Mouse (Mus musculus): Measurements from ENCODE around the gene Olfr1036. TPM values are rescaled to one million over a fixed set of nuclear protein-coding genes. Genes with fewer than 3 reads are reported as not detected.
"Not testable (repeated sequence)": the region's sequence is repeated elsewhere in the genome, so short reads cannot be mapped to it uniquely, and the experiment has no call there.

Olfr1036 gene
- not detected for total RNA-seq (2021)
- long read RNA-seq, experiment 1: 0 reads
- long read RNA-seq, experiment 2: 0 reads

DNA sequence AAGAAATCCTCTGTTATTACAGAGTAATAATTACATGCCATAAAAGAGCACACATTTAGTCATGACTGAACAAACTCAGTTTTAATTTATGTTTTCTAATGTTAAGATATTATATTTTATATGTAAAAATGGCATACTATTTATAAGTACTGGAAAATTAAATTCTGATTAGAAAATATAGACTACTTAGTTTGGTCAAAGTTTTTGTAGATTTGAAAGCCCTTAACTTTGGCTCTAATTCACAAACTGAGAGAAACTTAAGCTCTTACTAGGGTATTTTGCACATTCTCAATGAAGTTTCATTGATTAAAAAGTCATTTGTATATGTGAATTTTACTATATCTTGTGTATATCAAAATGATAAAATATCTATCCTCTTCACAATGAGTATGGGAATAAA lies at the start of gene Olfr1036:
TSS of gene Olfr1036 (plus strand) at position 301 of the 400 bp plus-strand sequence.
- DNase-seq: not testable (repeated sequence)

DNA sequence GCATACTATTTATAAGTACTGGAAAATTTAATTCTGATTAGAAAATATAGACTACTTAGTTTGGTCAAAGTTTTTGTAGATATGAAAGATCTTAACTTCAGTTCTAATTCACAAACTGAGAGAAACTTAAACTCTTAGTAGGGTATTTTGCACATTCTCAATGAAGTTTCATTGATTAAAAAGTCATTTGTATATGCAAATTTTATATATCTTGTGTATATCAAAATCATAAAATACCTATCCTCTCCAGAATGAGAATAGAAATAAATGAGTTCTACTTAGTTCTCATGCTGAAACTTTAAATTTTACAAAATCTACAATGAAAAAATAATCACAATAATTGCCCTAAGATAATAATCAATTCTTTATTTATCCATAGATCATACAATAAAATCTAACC lies 28.2 kb upstream of the Olfr1036 start, which contains the start of gene Olfr1034:
TSS of gene Olfr1034 (plus strand) at position 301 of the 400 bp plus-strand sequence.
- no peak for DNase-seq

DNA sequence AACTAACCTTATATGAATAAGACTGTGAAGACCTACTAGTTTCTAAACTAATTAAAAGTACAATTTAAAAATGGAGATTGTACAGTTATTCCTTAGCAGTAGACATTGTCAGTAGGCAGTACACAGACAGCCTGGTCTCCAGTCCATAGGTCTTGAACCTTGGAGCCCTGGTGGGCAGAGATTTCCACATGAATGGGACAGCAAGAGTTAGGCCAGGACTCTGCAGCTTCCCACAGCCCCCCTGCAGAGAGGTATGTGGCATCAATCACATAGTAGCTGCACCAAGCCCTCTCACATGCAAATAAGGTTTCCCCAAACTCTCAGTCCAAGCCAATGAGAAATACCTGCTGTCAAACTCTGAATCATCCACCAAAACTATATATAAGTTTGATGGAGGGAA lies 23.0 kb upstream of the Olfr1036 start:
- DNase-seq: not testable (repeated sequence)

DNA sequence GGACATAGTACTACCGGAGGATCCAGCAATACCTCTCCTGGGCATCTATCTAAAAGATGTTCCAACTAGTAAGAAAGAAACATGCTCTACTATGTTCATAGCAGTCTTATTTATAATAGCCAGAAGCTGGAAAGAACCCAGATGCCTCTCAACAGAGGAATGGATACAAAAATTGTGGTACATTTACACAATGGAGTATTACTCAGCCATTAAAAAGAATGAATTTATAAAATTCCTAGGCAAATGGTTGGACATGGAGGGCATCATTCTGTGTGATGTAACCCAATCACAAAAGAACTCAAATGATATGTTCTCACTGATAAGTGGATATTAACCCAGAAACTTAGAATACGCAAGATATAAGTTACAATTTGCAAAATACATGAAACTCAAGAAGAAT lies 10.0 kb upstream of the Olfr1036 start:
- DNase-seq: not testable (repeated sequence)

DNA sequence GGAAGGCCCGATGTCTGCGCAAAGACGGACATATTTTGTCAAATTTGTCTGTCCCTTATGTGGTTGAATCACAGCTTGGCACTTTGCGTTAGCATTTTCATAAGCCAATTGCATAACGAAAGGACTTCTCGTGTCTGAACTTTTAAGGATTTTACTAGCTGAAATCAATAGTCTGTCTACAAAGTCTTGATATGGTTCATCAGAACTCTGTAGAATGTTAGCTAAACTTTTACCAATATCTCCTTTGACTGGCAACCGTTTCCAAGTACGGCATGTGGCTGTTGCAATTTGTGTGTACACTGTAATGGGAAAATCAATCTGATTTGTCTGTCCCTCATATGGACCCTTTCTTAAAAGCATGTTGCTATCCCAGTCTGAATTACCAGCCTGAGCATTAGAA lies 3.6 kb upstream of the Olfr1036 start:
- DNase-seq: no peak

DNA sequence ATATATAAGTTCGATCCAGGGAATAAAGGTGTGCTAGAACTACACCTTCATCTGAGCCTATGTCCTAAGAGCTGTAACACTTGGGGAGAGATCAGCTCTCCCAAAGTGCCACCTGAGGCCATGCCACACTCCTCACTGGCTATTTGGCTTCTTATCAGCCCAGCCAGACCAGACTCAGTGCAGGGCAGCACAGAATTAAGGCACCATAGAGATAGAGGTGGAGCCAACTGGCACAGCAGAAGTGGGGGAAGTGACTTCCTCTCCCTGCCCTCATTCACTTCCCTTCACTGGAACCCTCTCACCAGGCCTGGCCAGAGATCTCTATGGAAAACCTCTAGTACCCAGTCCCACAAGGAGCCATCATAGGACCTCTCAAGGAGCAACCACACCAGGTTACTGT lies 6.7 kb downstream of the Olfr1036 start:
- DNase-seq: not testable (repeated sequence)

DNA sequence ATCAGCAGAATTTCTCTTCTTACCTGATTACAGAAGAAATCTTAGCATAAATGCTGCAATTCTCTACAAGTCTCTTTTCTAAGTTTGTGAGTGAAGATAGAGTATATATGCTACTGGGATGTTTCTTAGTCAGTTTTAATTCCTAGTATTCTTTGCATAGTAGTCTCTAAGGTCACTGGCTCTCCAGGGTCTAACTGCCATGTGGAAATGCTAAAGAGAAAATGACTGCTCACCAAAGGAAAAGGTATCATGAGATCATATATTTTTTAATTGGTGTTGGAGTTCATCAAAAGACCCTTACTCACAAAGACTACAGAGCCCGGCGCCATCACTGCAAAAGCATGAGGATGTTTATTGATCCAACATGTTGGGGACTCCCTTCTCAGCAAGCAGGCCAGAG lies 13.5 kb downstream of the Olfr1036 start, which contains the start of gene Olfr1037:
TSS of gene Olfr1037 (minus strand) at position 101 of the 400 bp plus-strand sequence.
- no peak for DNase-seq

Other genes starting within 250 kb of the Olfr1036 start
- not detected for gene Olfr1019, start 228.5 kb upstream of the Olfr1036 start, total RNA-seq (2021)
- not detected for gene Olfr1020, start 227.0 kb upstream of the Olfr1036 start, total RNA-seq (2021)
- not detected for gene Olfr1022, start 205.4 kb upstream of the Olfr1036 start, total RNA-seq (2021)
- gene Olfr1023, start 188.4 kb upstream of the Olfr1036 start, total RNA-seq (2021): not detected
- gene Olfr1024, start 168.9 kb upstream of the Olfr1036 start, total RNA-seq (2021): not detected
- not detected for gene Olfr1025-ps1, start 158.8 kb upstream of the Olfr1036 start, total RNA-seq (2021)
- gene Olfr1026, start 152.4 kb upstream of the Olfr1036 start, total RNA-seq (2021): not detected
- not detected for gene Olfr1028, start 123.6 kb upstream of the Olfr1036 start, total RNA-seq (2021)
- gene Olfr1029, start 100.1 kb upstream of the Olfr1036 start, total RNA-seq (2021): not detected
- not detected for gene Olfr1030, start 94.7 kb upstream of the Olfr1036 start, total RNA-seq (2021)
- not detected for gene Olfr1031, start 83.7 kb upstream of the Olfr1036 start, total RNA-seq (2021)
- gene Olfr1032, start 68.5 kb upstream of the Olfr1036 start, total RNA-seq (2021): not detected
- gene Olfr1033, start 53.4 kb upstream of the Olfr1036 start, total RNA-seq (2021): under 1 TPM; 0.09 to 0.45 TPM
- gene Olfr1034, start 28.1 kb upstream of the Olfr1036 start, total RNA-seq (2021): not detected
- not detected for gene Olfr1037, start 13.4 kb downstream of the Olfr1036 start, total RNA-seq (2021)
- gene Olfr1039, start 61.9 kb downstream of the Olfr1036 start, total RNA-seq (2021): not detected
- gene Olfr1040, start 72.7 kb downstream of the Olfr1036 start, total RNA-seq (2021): not detected
- not detected for gene Olfr1042, start 87.8 kb downstream of the Olfr1036 start, total RNA-seq (2021)
- gene Olfr1043, start 93.5 kb downstream of the Olfr1036 start, total RNA-seq (2021): not detected
- gene Olfr1044, start 103.8 kb downstream of the Olfr1036 start, total RNA-seq (2021): not detected
- not detected for gene Olfr52, start 111.7 kb downstream of the Olfr1036 start, total RNA-seq (2021)
- gene Olfr1045, start 129.0 kb downstream of the Olfr1036 start, total RNA-seq (2021): not detected
- not detected for gene Olfr1046, start 145.3 kb downstream of the Olfr1036 start, total RNA-seq (2021)
- gene Olfr1047, start 157.4 kb downstream of the Olfr1036 start, total RNA-seq (2021): not detected
- gene Olfr1048, start 166.3 kb downstream of the Olfr1036 start, total RNA-seq (2021): not detected
- gene Olfr1049, start 184.3 kb downstream of the Olfr1036 start, total RNA-seq (2021): not detected
- gene Olfr1051, start 205.1 kb downstream of the Olfr1036 start, total RNA-seq (2021): not detected
- gene Olfr1052, start 218.5 kb downstream of the Olfr1036 start, total RNA-seq (2021): not detected
- gene Olfr1053, start 241.3 kb downstream of the Olfr1036 start, total RNA-seq (2021): not detected

Measured in gastrocnemius, postnatal 10 days (tissue).